Mouse (Mus musculus) mesoderm, embryonic 11.5 days (tissue): Measurements from ENCODE around the gene Ooep.
"Not testable (repeated sequence)": the region's sequence is repeated elsewhere in the genome, so short reads cannot be mapped to it uniquely, and the experiment has no call there.

Experiments used
- DNase-seq: peaks from one replicate; pipeline ENCODE4 v3.0.0-alpha.2; 2012; ENCODE audit warnings: low read depth, low spot score

Ooep gene

GRCm38 (mm10) chr9:78367959-78368358 is 10.6 kb downstream of the Ooep start, which contains the start of gene Dppa5a:
Dppa5a (minus strand) TSS chr9:78368177.
- DNase-seq = not testable (repeated sequence)

GRCm38 (mm10) chr9:78365850-78366544 is 12.5 kb downstream of the Ooep start:
- no peak for DNase-seq

GRCm38 (mm10) chr9:78364701-78365100 is 13.8 kb downstream of the Ooep start:
- no peak for DNase-seq

DNA sequence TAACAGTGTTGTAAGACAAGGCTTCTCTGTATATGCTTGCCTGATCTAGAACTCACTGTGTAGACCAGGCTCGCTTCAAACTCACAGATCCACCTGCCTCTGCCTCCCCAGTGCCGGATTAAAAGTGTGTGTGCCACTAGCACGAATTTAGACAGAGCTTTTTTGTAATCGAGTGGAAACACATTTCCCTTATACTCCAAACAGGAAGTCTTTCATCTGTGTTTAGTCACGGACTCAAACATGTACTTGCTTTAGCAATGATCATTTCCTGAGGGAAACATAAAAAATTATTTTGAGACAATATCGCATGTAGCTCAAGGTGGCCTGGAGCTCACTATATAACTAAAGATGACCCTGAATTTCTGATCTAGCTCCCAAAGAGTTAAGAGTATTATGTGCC is 15.2 kb downstream of the Ooep start:
- no peak for DNase-seq

DNA sequence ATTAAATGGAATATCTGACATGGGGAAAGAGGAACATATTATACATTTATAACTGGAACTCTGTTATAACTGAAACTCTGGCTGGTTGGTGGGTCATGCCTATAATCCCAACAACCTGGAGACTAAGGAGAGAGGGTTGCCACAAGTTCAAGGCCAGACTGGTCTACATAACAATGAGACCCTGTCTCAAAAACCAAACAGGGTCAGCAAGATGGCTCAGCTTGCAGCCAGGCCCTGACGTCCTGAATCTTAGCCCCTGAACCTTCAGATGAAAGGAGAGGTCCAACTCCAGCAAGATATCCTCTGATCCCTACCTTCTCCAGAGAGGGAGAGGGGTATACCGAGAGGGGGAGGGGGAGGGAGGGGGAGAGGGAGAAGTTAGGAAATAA is 18.0 kb downstream of the Ooep start:
- DNase-seq = no peak

DNA sequence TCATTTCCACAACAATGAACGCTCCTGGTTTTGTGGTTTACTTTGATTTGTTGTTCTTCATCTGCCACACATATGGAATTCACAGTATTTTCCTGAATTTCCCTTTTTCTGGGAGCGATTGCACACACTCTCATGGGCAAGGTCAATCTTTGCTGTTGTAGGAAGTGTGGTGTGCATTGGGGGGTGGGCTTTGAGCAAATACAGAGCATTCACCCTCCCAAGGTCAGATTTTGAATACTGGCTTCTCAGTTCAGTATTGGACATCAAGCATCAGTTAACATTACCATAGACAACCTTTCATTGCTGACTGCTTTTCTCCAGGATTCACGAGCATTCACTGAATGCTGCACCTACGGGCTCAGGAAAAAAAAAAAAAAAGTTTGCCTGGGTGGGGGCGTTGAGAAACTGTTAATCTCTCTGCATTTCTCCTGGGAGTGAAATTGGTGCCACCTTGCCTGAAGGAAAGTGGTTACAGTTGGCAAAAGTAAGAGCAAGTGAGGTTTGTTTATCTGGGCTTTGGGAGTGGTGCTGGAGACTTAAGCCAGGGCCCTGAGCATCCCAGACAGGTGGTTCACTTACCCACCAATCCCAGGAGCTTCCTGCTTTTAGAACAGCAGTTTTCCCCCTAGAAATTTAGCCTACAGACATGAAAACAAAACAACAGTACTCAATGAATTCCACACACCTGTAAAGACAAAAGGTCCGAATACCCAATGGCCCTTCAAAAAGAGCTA is 18.6 kb downstream of the Ooep start:
- DNase-seq = no peak

GRCm38 (mm10) chr9:78358053-78358452 is 20.5 kb downstream of the Ooep start:
- DNase-seq = peak; percentile 82

DNA sequence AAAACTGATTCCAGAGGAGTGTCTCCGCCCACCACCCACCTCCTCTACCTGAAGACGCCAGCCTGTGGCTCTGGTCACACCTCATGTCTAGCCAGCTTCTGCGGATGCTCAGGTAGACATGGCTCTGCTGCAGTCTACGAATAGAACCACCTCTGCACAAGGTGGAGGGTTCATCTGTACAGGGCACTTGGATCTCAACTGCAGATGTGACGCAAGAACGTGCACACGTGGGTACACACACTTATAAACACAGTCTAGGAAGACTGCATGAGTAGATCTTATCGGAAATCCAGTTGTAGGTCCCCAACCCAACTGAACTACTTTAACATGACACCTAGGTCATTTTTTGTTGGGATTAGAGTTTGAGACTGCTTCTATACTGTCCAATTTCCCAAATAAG is 22.9 kb downstream of the Ooep start, which contains the start of gene Gsta2:
Gene Gsta2, minus strand, starts transcription at position 178 of the 400 bp plus-strand sequence.
- no peak for DNase-seq

DNA sequence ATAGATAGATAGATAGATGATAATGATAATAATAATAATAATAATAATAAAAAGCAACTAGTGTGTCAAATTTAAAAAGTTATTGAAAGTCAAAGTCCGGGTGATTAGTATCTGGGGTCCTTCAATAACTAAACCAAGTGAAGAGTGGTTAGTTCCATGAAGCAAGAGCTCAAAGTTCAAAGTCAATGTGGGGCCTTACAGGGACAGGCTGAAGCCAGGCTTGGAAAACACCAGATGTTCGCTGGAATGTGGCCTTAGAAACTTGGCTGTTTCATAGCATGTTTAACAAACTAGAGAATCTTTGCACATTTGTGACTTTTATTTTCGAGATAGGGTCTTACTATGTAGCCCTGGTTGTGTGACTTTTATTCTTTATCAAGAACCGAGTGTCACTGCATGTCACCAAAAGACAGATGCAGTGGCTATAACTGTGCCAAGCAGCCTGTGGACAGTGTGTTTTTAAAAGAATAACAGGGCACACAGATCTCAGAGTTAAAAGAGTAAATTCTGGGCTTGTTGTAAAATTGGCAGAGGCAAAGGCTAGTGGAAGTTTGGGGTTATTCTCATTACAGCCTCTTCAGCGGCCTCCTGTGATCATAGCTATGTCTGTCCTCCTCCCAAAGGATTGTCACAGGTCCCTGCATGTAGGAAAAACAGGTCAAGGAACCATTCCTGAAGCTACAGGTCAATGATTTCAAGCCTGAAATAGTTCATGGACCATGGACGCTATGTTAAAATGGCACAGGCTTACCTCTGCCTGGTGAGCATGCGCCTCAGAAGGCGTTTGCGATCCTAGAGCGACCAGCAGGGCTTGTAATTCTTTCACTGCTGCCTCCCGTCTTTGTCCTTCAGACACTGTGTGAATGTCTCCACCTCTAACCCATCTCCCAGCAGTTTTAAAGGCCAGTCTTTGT is 23.6 kb downstream of the Ooep start:
- no peak for DNase-seq

DNA sequence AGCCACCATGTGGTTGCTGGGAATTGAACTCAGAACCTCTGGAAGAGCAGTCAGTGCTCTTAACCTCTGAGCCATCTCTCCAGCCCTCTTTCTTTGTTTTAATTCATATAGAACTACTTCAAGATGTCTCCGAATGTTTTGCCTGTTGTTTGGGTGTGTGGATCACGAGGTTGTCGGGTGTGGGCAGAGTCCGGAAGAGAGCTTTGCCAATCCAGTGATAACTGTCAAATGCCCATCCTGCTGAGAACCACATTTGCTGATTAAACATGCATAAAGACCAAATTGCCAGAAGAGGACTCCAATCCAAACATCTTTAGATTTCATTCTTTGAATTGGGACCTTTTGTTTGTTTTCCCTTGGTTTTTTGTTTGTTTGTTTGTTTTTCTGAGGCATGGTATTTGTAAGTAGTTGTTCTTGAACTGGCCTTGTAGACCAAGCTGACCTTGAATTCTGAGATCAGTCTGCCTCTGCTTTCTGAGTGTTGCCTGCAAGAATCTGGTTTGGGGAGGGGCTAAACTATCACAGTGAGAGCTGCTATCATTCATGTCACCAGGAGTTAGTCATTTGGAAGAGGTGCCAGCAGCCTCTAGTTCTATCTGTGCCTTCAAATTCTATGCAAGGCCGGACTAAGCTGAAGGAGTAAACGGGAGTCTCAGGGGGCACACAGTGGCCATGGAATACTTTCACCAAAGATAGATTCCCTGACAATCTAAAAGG is 26.9 kb downstream of the Ooep start:
- no peak for DNase-seq

DNA sequence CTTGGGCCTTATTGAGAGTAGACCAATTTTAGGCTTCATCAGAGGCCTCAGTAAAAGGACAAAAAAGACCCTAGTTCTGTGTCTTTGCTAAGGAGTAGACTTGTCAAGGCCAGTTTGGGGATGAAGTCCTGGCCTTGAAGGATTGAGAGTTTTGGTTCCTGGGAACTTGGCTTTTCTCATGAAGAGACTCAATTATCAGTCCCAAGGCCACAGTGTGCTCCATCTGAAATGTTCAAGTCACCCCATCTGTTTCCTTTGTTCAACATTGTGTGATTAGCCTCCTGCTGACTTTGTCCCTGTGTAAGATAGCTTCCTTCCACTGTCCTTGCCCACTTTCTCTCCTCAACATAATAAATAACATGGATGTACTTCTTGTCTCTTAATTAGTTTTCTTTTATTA is 28.5 kb downstream of the Ooep start:
- not testable (repeated sequence) for DNase-seq

- DNase-seq = not testable (repeated sequence)
Observed at GRCm38 (mm10) chr9:78349141-78349540, 29.4 kb downstream of the Ooep start.

DNA sequence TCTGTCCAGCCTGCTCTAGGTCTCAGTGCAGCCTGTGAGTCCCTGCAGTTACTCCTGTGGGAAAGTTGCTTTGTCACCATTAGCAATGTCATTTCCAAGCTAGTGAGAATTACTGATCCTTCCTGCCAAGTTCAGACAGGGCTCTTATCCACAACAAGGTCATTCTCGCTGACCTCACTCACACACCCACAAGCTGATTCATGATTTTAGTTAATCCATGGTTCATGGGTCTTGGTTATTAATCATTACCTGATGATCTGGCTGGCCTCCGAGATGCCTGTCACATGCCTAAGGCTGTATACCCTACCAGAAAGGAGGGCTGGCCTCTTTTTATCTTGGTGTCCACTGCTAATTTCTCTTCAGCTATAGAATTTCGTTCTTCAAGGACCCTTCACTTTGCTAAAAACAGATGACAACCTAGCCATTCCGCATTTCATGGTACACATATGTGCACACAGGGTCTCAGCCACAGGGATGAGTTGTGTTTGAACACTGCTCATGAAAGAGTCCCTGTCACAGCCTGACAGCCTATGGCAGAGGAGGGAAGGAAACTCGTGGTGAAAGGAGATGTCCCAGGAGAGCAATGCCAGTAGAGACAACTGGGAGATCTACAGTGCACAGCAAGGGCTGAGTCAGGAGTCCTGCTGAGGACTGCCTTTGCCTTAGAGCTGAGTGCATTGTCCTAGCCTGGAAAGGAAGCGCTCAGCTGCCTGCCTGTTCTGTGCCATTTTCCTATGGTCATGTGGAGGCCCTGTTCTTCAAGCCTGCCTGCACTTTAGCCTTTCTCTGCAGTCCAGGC is 30.1 kb downstream of the Ooep start:
- DNase-seq = not testable (repeated sequence)

DNA sequence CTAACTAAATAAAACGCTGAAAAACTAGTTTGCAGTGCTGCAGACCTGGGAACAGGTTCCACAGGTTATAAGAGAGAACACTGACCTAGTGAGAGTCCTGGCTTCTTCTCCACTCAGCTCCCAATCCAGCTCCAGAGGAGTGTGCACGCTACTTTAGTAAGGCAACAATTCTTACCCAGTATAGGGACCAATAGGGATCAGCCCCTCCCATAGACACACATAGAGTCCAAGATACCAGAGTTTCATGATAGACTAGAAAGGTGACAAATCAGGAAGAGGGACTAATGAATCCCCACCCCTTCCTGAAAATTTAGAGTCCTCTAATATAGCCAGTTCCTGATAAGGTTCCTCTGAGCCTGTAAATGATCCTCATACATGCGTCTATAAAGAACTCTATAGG is 31.5 kb downstream of the Ooep start:
- no peak for DNase-seq

DNA sequence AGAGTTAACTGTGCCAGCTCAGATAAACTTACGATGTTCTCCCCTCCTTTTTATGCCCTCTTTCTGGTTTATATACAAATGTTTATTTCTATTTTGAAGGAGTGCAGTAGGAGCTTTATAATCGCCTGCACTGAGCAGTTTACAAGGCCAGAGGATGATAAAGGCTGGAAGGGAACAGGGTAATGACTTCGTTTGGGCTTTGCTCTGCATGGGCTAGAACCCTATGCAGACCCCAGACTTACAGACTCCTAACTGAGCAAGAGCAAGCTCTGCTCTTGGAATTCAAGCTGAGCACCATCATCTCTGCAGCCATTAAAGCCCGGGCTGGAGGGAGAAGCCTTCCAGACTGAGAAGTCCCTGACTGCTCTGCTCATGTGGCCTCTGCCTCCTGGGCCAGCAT is 33.3 kb downstream of the Ooep start:
- not testable (repeated sequence) for DNase-seq

- DNase-seq = not testable (repeated sequence)
Observed at GRCm38 (mm10) chr9:78343055-78343454, 35.5 kb downstream of the Ooep start.

DNA sequence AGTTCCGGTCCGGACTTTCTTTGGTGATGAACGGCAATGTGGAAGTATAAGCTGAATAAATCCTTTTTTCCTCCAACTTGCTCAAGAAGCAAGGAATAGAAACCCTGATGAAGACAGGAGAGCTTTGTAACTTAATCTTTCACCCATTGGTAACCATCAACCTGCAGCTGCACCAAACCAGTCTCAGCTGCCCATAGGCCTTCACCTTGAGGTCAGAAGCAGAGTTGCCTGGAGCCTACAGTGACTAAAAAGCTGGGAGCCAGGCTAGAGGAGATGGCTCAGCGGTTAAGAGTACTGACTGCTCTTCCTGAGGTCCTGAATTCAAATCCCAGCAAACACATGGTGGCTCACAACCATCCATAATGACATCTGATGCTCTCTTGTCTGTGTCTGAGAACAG is 36.0 kb downstream of the Ooep start:
- not testable (repeated sequence) for DNase-seq

- DNase-seq = peak; percentile 59
Observed at GRCm38 (mm10) chr9:78340324-78340723, 38.2 kb downstream of the Ooep start.

DNA sequence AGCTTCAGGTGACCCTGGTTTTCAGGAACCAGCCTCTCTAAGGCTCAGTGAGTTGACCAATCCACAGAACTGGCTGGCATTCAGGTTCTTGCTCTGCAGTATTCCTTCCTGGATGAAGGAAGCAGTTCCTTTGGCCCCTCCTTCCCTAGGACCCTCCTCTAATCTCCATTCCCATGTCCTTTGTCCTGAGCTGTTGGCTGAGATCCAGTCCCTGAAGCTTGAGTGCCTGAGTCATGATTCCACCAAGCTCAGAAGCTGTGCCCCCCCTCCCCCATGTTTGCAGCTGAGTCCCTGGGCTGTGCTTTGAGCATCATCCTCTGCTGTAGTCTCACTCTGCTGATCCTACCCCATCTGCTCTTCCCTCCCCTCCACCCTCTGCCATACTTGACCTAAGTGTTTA is 41.5 kb downstream of the Ooep start:
- not testable (repeated sequence) for DNase-seq

- not testable (repeated sequence) for DNase-seq
Observed at GRCm38 (mm10) chr9:78327289-78327688, 51.2 kb downstream of the Ooep start, which contains the start of gene Omt2b. Omt2b (plus strand) TSS chr9:78327589.
